ENCODE assay signal across 20 mouse cellular contexts in the genomic region with DNA sequence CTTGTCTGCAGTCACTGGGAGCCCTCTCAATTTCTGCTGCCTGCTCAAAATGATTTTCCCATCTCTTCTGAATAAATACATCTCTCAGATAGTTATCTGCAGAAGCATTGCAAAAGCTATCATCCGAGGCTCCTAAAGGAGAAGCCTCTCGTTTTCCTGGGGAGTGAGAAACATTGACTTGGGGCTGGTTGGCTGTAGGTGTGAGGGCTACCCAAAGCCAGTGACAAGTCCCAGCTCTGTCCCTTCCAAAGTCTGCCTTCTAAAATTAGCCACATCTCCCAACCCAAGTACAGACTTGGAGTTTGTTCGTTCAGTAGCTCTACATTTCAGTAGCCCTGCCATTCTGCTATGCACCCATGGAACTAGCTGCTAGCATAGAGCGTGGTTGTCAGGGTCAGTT. TPM values are rescaled to one million over a fixed set of nuclear protein-coding genes. Genes with fewer than 3 reads are reported as not detected.
A peak's percentile ranks its signal among the peaks of the same experiment; 100 is the strongest.
DNase-seq lines count a peak whose midpoint lies in the region; ATAC-seq and TF ChIP-seq lines count a peak whose summit lies in the region.
"Had no signal": no experiment of that assay in that cellular context is flagged by ENCODE, and none has a peak within 500 bp of the region (broad histone marks: within the 10 kb centered on the region; RNA-seq: fewer than 3 reads in every experiment).

No protein-coding gene starts in this region.

- no peak for TF ChIP-seq POLR2A in heart, adult 2 months (IDR thresholded peaks at IDR 0.05; ENCODE audit: insufficient read depth, low read depth, low read length)
- TF ChIP-seq POLR2A in kidney, adult 2 months (IDR thresholded peaks at IDR 0.05; ENCODE audit: low read depth, low read length) = no peak
- TF ChIP-seq POLR2A in testis, adult 2 months (IDR thresholded peaks at IDR 0.05; ENCODE audit: control insufficient read depth, low read depth, low read length) = no peak

- H3K36me3 ChIP-seq in embryonic facial prominence, embryonic 14.5 days (ENCODE audit: control insufficient read depth, insufficient read depth, low read length) = 0 out of 2 replicates have a peak, but pooled peaks cover 7% of the 10 kb centered on the region
- peaks cover 86% of the 10 kb centered on the region for H3K36me3 ChIP-seq in embryonic facial prominence, embryonic 10.5 days (replicated peaks)
- peaks cover 4% of the 10 kb centered on the region; the same call in 1 of the 2 replicates for H3K36me3 ChIP-seq in heart, adult 2 months (ENCODE audit: control insufficient read depth, insufficient read depth, low read length)
- H3K36me3 ChIP-seq in kidney, adult 2 months (ENCODE audit: control insufficient read depth, insufficient read depth, low read length) = no peaks in the 10 kb centered on the region
- no peaks in the 10 kb centered on the region for H3K36me3 ChIP-seq in testis, adult 2 months (ENCODE audit: control insufficient read depth, insufficient read depth, low read length)
- H3K36me3 ChIP-seq: embryonic facial prominence, embryonic 15.5 days; G1E; hindbrain, embryonic 15.5 days had no signal

- H3K27ac ChIP-seq in embryonic facial prominence, embryonic 14.5 days (replicated peaks; ENCODE audit: low read depth, low read length) = peak overlapping the region; percentile 18; the same call in 1 of the 2 replicates
- H3K27ac ChIP-seq in embryonic facial prominence, embryonic 10.5 days (replicated peaks) = no peak overlapping the region
- peak overlapping the region; percentile 69 for H3K27ac ChIP-seq in heart, adult 2 months
- peak overlapping the region; percentile 59 for H3K27ac ChIP-seq in kidney, adult 2 months (ENCODE audit: insufficient read depth, low read depth, low read length)
- peak overlapping the region; percentile 28 for H3K27ac ChIP-seq in testis, adult 2 months (ENCODE audit: control insufficient read depth, insufficient read depth, low read depth, low read length)

- no peak overlapping the region for H3K4me3 ChIP-seq in embryonic facial prominence, embryonic 14.5 days (ENCODE audit: low read depth, low read length)
- H3K4me3 ChIP-seq in embryonic facial prominence, embryonic 10.5 days = no peak overlapping the region
- H3K4me3 ChIP-seq in heart, adult 2 months = no peak overlapping the region
- H3K4me3 ChIP-seq in kidney, adult 2 months (ENCODE audit: insufficient read depth, low read depth, low read length) = no peak overlapping the region
- no peak overlapping the region for H3K4me3 ChIP-seq in testis, adult 2 months (ENCODE audit: control insufficient read depth, low read depth, low read length)
- H3K4me3 ChIP-seq: embryonic facial prominence, embryonic 15.5 days; hindbrain, embryonic 15.5 days had no signal

- H3K4me2 ChIP-seq in embryonic facial prominence, embryonic 14.5 days (ENCODE audit: low read depth, low read length) = no peak overlapping the region

- intact Hi-C loops in heart, adult 2 months (cut with DNase I) = loop anchor here (2.0 to 10.0 kb wide), 3 partner anchors 20 to 378 kb away; no protein-coding TSS in a partner anchor

- H3K4me1 ChIP-seq in embryonic facial prominence, embryonic 14.5 days (ENCODE audit: control insufficient read depth, insufficient read depth, low read length) = peaks cover 18% of the 10 kb centered on the region
- peaks cover 39% of the 10 kb centered on the region for H3K4me1 ChIP-seq in embryonic facial prominence, embryonic 10.5 days
- peaks cover 18% of the 10 kb centered on the region for H3K4me1 ChIP-seq in heart, adult 2 months (ENCODE audit: control insufficient read depth, insufficient read depth, low read length)
- peaks cover 13% of the 10 kb centered on the region for H3K4me1 ChIP-seq in kidney, adult 2 months (ENCODE audit: control insufficient read depth, insufficient read depth, low read length)
- peaks cover 2% of the 10 kb centered on the region; the same call in 1 of the 2 replicates for H3K4me1 ChIP-seq in testis, adult 2 months (ENCODE audit: control insufficient read depth, insufficient read depth, low read length)

- H3K9ac ChIP-seq in embryonic facial prominence, embryonic 14.5 days (ENCODE audit: low read depth, low read length) = no peak overlapping the region
- H3K9ac ChIP-seq in heart, adult 2 months (ENCODE audit: low read depth, low read length) = no peak overlapping the region
- H3K9ac ChIP-seq: embryonic facial prominence, embryonic 15.5 days; hindbrain, embryonic 15.5 days had no signal

- no peak for ATAC-seq in embryonic facial prominence, embryonic 14.5 days (ENCODE audit: low read depth)
- ATAC-seq: CD4-positive, CD25-positive, alpha-beta regulatory T cell, adult 4 months had no signal

- no peaks in the 10 kb centered on the region for H3K9me3 ChIP-seq in embryonic facial prominence, embryonic 14.5 days (ENCODE audit: control insufficient read depth, low read length)
- no peaks in the 10 kb centered on the region for H3K9me3 ChIP-seq in embryonic facial prominence, embryonic 10.5 days
- H3K9me3 ChIP-seq: embryonic facial prominence, embryonic 15.5 days; hindbrain, embryonic 15.5 days had no signal

- DNase-seq in embryonic facial prominence, embryonic 14.5 days (ENCODE audit: low spot score) = no peak
- DNase-seq in embryonic facial prominence, embryonic 10.5 days (ENCODE audit: low spot score) = no peak
- DNase-seq in heart, adult 2 months = no peak
- no peak for DNase-seq in heart, postnatal 4 days
- DNase-seq in kidney, adult 2 months = no peak
- no peak for DNase-seq in kidney, adult 11 months
- no peak for DNase-seq in testis, postnatal 14 days (ENCODE audit: low spot score)
- DNase-seq: cerebellum, adult 8-10 months; gastrocnemius, postnatal 14 days; layer of hippocampus, postnatal 36 days; left cerebral cortex, postnatal 4 days; lung, adult 2 months; thymus, adult 18-20 months had no signal

- H3K79me2 ChIP-seq in heart, adult 2 months (replicated peaks; ENCODE audit: control insufficient read depth, insufficient read depth, low read length) = no peaks in the 10 kb centered on the region

- no peaks in the 10 kb centered on the region for H3K27me3 ChIP-seq in embryonic facial prominence, embryonic 14.5 days (replicated peaks; ENCODE audit: control insufficient read depth, insufficient read depth, low read length)
- H3K27me3 ChIP-seq in embryonic facial prominence, embryonic 10.5 days (replicated peaks; ENCODE audit: low read depth, poor library complexity, severe bottlenecking) = no peaks in the 10 kb centered on the region
- no peaks in the 10 kb centered on the region for H3K27me3 ChIP-seq in heart, adult 2 months (ENCODE audit: control insufficient read depth, insufficient read depth, low read length)
- no peaks in the 10 kb centered on the region for H3K27me3 ChIP-seq in kidney, adult 2 months (replicated peaks; ENCODE audit: control insufficient read depth, insufficient read depth, low read length)
- no peaks in the 10 kb centered on the region for H3K27me3 ChIP-seq in testis, adult 2 months (ENCODE audit: control insufficient read depth, insufficient read depth, low read length)
- H3K27me3 ChIP-seq: embryonic facial prominence, embryonic 15.5 days; hindbrain, embryonic 15.5 days had no signal

- 86% methylated on average over 4 of the region's 4 CpGs for WGBS in embryonic facial prominence, embryonic 14.5 days
- 88% methylated on average over 4 of the region's 4 CpGs for WGBS in embryonic facial prominence, embryonic 10.5 days
- 40% methylated on average over 4 of the region's 4 CpGs for WGBS in heart, adult 2 months
- WGBS in kidney, adult 2 months = 69% methylated on average over 4 of the region's 4 CpGs

- TF ChIP-seq CTCF in heart, adult 2 months (IDR thresholded peaks at IDR 0.05) = no peak
- no peak for TF ChIP-seq CTCF in kidney, adult 2 months (conservative IDR thresholded peaks at IDR 0.05; ENCODE audit: insufficient read depth, insufficient read length, low read depth, low read length)
- no peak for TF ChIP-seq CTCF in testis, adult 2 months (IDR thresholded peaks at IDR 0.05; ENCODE audit: control insufficient read depth, insufficient read depth, insufficient replicate concordance, low read depth, low read length)

- TF ChIP-seq EP300 in heart, adult 2 months (IDR thresholded peaks at IDR 0.05; ENCODE audit: insufficient read depth, low read depth, low read length) = no peak

RNA-seq across cellular contexts. Expression of a gene that starts 22.3 kb away (rescaled TPM):
- polyA plus RNA-seq in embryonic facial prominence, embryonic 14.5 days (2014; fragmentation: Nextera tagmentation; extraction: Ambion mirVana) = 3.0 and 6.7 TPM in 2 replicates
- 14.8 TPM in 2 replicates for polyA plus RNA-seq in embryonic facial prominence, embryonic 10.5 days (2016; fragmentation: Nextera tagmentation; extraction: Ambion mirVana)
- 1 to 10 TPM; 7.5 to 7.6 TPM for total RNA-seq in heart, adult 2 months (2021)
- polyA plus RNA-seq in heart, adult 2 months (2012; rRNA removed) = 5.0 and 5.4 TPM in 2 replicates
- total RNA-seq in heart, postnatal 4 days (2021) = 10 to 100 TPM; 21.0 to 25.6 TPM
- polyA plus RNA-seq in kidney, adult 2 months (2012; rRNA removed) = 8.7 and 10.2 TPM in 2 replicates
- 5.2 and 5.7 TPM in 2 replicates for polyA plus RNA-seq in testis, adult 2 months (2012; rRNA removed)
- total RNA-seq: monocyte, adult 5-6 weeks; neutrophil, adult 5-6 weeks had no signal
- polyA plus RNA-seq: CD4-positive, CD25-positive, alpha-beta regulatory T cell, adult 4 months; G1E had no signal
